Mouse (Mus musculus) neutrophil, adult 5-6 weeks (primary cell): Measurements from ENCODE around the gene Phf21b. TPM values are rescaled to one million over a fixed set of nuclear protein-coding genes. Genes with fewer than 3 reads are reported as not detected.
A peak's percentile ranks its signal among the peaks of the same experiment; 100 is the strongest.
"Not testable (repeated sequence)": the region's sequence is repeated elsewhere in the genome, so short reads cannot be mapped to it uniquely, and the experiment has no call there.

ENCODE experiments used
- ATAC-seq: fragments of 151-379, 151-347 bp; 2 replicates; pipeline ENCODE4 v1.8.0; 2017; ENCODE audit warnings: mild to moderate bottlenecking, moderate TSS enrichment; ENCODE audit not compliant: insufficient number of reproducible peaks, poor library complexity, low FRiP score, severe bottlenecking; ENCODE audit errors: extremely low read depth
- total RNA-seq: library from RNA; stranded (forward); fragments of 200-1000 nt; gene quantifications from 2 replicates; pipeline ENCODE4 v1.2.3, GENCODE M21; 2017

Phf21b gene
- 0.25 and 0.47 TPM in 2 replicates for total RNA-seq

DNA sequence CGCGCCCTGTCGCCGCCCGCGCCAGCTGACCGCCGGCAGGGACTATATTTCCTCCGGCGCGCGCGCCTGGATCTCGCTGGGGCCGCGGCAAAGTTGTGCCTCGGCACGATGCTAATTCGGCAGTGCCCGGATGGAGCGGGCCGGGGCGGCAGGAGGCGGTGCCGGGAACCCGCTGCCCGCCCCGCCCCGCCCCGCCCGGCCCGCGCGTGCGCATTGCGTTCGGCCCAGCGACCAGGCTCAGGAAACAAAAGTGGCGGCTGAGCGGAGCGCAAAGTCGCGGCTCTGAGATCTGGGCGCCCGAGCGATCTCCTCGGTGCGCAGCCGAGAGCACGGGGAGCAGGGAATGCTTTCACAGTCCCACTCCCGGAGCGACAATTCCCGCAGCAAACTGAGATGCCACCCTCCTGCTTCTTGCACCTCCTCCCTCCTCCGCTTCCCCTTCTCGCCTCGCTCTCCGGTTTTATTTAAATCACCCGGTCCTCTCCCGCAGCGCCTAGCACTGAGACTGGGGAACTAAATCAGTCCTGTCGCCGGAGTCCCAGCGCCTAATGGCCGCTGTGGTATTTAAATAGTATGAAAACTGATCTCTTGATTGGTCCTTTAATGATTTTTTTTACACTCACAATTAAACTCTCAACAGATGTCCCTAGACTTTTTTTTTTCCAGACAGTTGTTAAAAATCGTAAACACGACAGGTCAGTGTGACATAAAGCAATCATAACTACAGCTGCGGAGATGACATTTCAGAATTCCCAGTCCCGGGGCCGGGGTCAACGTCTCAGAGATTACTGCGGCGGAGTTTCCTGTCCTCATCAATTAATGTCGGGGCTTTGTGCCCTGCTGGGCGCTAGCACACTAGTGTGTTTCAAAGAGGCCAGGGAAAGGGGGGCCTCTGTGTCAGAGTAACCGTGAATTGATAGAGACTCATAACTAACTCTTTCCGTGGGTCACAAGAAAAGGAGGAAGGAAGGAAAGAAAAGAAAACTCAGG is at the start of gene Phf21b:
TSS of gene Phf21b (minus strand) at position 44 of the 990 bp plus-strand sequence.
- 0 out of 2 replicates have a peak, but pooled peaks have one; percentile 7 for ATAC-seq

DNA sequence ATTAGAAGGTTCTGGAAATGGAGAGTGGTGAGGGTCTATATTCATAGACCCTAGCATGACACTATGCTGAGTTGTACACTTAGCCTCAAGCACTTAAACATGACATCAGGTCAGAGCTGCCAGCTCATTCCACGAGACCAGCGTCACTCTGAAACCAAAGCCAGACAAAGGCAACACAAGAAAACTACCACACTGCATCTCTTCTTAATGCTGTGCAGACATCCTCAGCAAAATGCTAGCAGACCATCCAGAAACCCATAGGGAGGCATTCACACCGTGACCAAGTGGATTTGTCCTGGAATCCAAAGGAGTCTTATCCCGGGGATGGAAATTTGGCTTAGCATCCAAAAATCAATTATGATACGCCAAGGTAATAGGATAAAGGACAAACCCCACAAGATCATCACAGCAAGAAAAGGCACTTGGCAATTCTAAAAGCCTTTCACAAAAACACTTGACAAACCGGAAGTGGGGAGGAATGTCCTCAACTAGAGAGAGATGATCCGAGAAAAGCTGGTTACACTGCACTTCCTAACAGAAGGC is 48.1 kb upstream of the Phf21b start:
- ATAC-seq, result no peak

GRCm38 (mm10) chr15:84898077-84898476 is 42.2 kb upstream of the Phf21b start:
- ATAC-seq, result no peak

GRCm38 (mm10) chr15:84896664-84897063 is 40.8 kb upstream of the Phf21b start:
- no peak for ATAC-seq

DNA sequence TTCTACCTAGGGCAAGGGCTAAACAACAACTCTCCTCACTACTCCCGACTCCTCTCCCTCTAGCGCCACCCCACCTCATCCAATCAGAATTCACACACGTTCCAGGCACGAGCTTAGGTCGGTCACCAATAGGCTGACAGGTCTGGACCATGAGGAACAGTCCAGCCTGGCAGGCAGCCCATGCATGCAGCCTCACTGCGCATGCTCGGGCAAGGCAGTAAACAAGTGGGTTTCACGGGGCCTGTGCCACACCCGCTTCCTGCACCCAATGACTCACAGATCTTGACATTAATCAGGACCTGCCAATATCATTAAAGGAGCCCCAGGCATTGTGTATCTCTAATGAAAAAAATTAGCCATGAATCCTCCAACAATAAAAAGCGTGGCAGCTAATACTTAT is 40.4 kb upstream of the Phf21b start:
- ATAC-seq, result not testable (repeated sequence)

- peak; percentile 44; the same call in 1 of the 2 replicates for ATAC-seq
These were observed 35.8 kb upstream of the Phf21b start for GRCm38 (mm10) chr15:84891658-84892057.

GRCm38 (mm10) chr15:84891246-84891645 is 35.4 kb upstream of the Phf21b start:
- no peak for ATAC-seq

DNA sequence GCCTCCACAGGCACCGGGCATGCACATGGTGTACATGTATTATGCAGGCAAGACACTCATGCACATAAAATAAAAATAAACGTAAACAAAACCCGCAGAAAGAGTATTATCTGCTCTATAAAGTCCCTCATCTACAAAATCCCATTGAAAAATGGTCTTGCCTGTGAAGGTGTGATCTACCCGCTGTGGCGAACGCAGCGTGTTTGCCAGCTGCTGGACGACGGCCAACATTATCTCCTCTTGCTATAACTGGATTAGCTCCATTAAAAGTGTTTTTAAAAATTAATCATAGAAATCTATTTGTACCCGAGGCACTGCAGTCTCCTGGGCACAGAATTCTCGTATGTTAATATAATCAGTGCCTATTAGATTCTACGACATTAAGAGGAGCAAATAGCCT is 32.2 kb upstream of the Phf21b start:
- no peak for ATAC-seq

GRCm38 (mm10) chr15:84877029-84877815 is 21.4 kb upstream of the Phf21b start:
- ATAC-seq, result no peak

DNA sequence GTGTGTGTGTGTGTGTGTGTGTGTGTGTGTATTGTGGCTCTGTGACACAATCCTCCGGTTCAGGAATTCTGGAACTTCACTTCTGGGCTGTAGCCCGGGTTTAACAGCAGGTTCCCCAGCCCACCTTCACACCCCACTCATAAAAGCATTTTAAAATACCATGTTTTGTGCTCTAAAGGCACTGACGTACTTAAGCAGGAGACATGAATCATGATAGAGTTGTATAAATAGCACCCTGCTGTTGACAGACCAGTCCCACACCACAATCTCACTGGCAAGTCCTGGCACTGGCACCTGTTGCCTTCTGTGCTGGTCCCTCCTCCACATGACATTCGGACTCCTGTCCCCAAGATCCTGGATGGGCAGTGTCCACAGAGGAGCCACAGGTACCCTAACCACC is 18.0 kb upstream of the Phf21b start:
- no peak for ATAC-seq

DNA sequence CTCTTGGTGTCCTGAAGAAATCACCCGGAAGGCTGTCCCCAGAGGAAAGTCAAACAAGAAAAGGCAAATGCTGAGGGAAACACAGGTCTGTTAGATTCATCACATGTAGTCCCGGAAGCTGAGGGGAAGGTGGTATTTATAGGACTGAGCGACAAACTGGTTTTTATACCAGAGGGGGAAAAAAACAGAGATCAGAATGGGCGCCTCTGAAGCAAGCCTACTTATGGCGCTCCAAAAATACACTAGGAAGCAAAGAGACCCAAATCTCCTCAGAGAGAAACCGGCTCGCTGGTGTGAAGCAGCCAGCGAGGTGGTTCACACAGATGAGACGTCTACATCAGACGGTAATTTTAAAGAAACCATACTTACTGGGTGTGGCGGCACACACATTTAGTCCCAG is 17.2 kb upstream of the Phf21b start:
- ATAC-seq, result no peak

DNA sequence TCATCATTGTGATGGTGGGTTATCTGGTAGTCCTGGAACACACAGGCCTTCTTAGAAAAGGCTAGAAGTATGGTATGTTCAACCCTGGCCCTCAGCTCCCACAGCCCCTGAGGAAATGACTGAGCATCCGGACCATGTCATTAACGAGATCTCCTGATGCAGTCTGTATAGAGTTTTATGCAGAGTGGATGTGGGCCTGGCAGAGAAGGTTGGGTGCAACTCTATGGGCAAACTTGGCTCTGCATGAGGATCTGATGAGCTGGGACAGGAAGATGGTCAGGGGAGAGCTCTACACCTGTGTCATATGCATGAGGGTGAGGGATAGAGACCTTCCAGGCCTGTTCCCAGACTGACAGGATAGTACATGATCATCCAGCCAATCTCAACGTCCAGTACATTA is 16.0 kb upstream of the Phf21b start:
- ATAC-seq, result no peak

DNA sequence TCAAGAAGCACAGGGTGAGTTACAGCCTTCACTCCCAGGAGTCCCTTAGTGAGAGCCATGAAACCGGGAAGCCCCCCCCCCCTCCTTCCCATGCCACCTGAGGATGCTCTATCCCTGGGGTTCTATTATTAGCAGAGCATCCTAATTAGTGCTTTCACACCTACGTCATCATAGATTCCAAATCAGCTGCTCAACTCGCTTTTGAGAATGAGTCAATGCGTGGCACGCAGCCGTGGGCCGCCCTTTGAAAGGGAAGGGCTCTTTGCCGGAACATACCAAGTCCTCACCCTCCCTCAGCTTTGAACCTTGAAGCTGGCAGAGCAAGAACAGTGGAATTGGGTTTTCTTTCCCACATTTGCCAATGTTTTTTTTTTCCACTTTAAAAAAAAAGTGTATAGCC is 6.1 kb upstream of the Phf21b start:
- ATAC-seq, result no peak

- no peak for ATAC-seq
These were observed 1.8 kb upstream of the Phf21b start for GRCm38 (mm10) chr15:84857623-84858022.

GRCm38 (mm10) chr15:84854921-84855901 is 638 bp downstream of the Phf21b start:
- no peak for ATAC-seq

DNA sequence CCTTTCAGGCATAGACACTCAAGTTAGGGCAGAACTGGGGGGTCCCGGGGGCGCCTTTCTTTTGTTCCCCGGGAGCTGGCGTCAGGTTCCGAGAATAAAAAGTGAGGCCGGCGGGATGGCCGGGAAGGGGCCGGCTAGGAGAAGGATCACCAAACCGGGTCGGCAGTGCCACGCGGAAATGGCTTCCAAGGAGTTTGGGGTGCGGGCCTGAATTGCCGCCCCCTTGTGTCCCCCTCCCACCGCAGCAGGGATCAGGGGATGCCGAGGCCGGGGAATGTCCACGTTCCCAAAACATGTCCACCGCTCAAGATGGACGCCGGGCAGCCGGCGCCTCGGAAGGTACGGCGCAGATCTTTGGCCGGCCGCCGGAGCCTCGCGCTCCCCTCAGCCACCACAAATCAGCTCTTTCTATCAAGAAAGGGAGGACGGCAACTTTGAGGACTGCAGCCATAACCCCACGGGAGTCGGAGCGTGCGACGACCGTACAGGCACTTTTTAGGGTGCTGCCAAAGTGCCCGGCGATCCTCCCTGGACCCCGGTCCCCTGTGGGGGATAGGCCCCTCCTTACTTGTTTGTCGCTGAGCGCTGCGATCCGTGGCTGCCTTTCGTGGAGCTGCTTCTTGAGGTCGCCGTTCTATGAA is 1.6 kb downstream of the Phf21b start:
- no peak for ATAC-seq

- no peak for ATAC-seq
These were observed 2.4 kb downstream of the Phf21b start for GRCm38 (mm10) chr15:84853261-84854137.
